Mouse (Mus musculus) left cerebral cortex, postnatal 36 days (tissue): Measurements from ENCODE around the gene Elp6. TPM values are rescaled to one million over a fixed set of nuclear protein-coding genes. Genes with fewer than 3 reads are reported as not detected.

Source experiments
- DNase-seq, 2 experiments: peaks; one replicate each; pipeline ENCODE4 v3.0.0; 2021 to 2022; ENCODE audit warnings: low spot score in 2 of 2, mixed read lengths in 1 of 2
- intact Hi-C: fragments of 180-260 bp; cut with DNase I; formaldehyde crosslinking; loops from one replicate; pipeline ENCODE4 v1.15.1; 2025
- total RNA-seq, 2 experiments: library from RNA; stranded (reverse); gene quantifications; 2 replicates each; pipeline ENCODE4 v1.2.3; 2021

Elp6 gene
- 10 to 100 TPM; 11.1 to 12.7 TPM for total RNA-seq

- DNase-seq = peak; percentile 93 to 94
- intact Hi-C loops = no loop called here
Observed at GRCm38 (mm10) chr9:110304969-110305651, at the start of gene Elp6. TSS of gene Elp6 (plus strand) at chr9:110305173.

- no peak for DNase-seq
- intact Hi-C loops = no loop called here
Observed at GRCm38 (mm10) chr9:110255407-110256019, 49.5 kb upstream of the Elp6 start.

- no peak for DNase-seq
- intact Hi-C loops = no loop called here
Observed at GRCm38 (mm10) chr9:110258646-110259045, 46.3 kb upstream of the Elp6 start.

- intact Hi-C loops = no loop called here
- DNase-seq = no peak
Observed at GRCm38 (mm10) chr9:110259118-110259517, 45.9 kb upstream of the Elp6 start.

- DNase-seq = no peak
- intact Hi-C loops = no loop called here
Observed at GRCm38 (mm10) chr9:110263181-110263580, 41.8 kb upstream of the Elp6 start.

GRCm38 (mm10) chr9:110264991-110265390 lies 40.0 kb upstream of the Elp6 start:
- DNase-seq = no peak
- intact Hi-C loops = no loop called here

GRCm38 (mm10) chr9:110268416-110268815 lies 36.6 kb upstream of the Elp6 start:
- intact Hi-C loops = no loop called here
- DNase-seq = no peak

GRCm38 (mm10) chr9:110272330-110272729 lies 32.6 kb upstream of the Elp6 start:
- no peak for DNase-seq
- intact Hi-C loops = no loop called here

- intact Hi-C loops = no loop called here
Observed at GRCm38 (mm10) chr9:110273507-110273906, 31.5 kb upstream of the Elp6 start.

GRCm38 (mm10) chr9:110275882-110276281 lies 29.1 kb upstream of the Elp6 start:
- intact Hi-C loops = no loop called here
- no peak for DNase-seq

More at GRCm38 (mm10) chr9:110273507-110273906, 31.5 kb upstream of the Elp6 start:
- no peak for DNase-seq

- peak; percentile 49 to 51 for DNase-seq
- intact Hi-C loops = no loop called here
Observed at GRCm38 (mm10) chr9:110277431-110277881, 27.5 kb upstream of the Elp6 start.

GRCm38 (mm10) chr9:110284075-110284697 lies 20.8 kb upstream of the Elp6 start:
- intact Hi-C loops = no loop called here
- DNase-seq = no peak

GRCm38 (mm10) chr9:110287321-110287924 lies 17.6 kb upstream of the Elp6 start:
- intact Hi-C loops = no loop called here
- peak in 1 of 2 experiments; percentile 43 for DNase-seq

GRCm38 (mm10) chr9:110293254-110293718 lies 11.7 kb upstream of the Elp6 start:
- intact Hi-C loops = loop anchor here (5.0 kb wide), 1 partner anchor 46 kb away; no protein-coding TSS in a partner anchor

GRCm38 (mm10) chr9:110293873-110294415 lies 11.0 kb upstream of the Elp6 start:
- peak; percentile 49 to 56 for DNase-seq
- intact Hi-C loops = loop anchor here (5.0 kb wide), 1 partner anchor 47 kb away; no protein-coding TSS in a partner anchor

More at GRCm38 (mm10) chr9:110293254-110293718, 11.7 kb upstream of the Elp6 start:
- peak; percentile 32 to 33 for DNase-seq

GRCm38 (mm10) chr9:110294786-110295185 lies 10.2 kb upstream of the Elp6 start:
- DNase-seq = no peak
- intact Hi-C loops = loop anchor here (5.0 kb wide), 3 partner anchors 47 to 192 kb away; no protein-coding TSS in a partner anchor

GRCm38 (mm10) chr9:110296867-110297627 lies 7.9 kb upstream of the Elp6 start:
- intact Hi-C loops = loop anchor here (5.0 kb wide), 2 partner anchors 90 to 195 kb away; no protein-coding TSS in a partner anchor
- peak; percentile 76 to 81 for DNase-seq

- intact Hi-C loops = no loop called here
- no peak for DNase-seq
Observed at GRCm38 (mm10) chr9:110304516-110304915, 457 bp upstream of the Elp6 start.

- no peak for DNase-seq
- intact Hi-C loops = no loop called here
Observed at GRCm38 (mm10) chr9:110306371-110306770, 1.4 kb downstream of the Elp6 start.
